Mouse (Mus musculus) heart, embryonic 15.5 days (tissue): ENCODE measurements around the gene Dnmt3a. TPM values are rescaled to one million over a fixed set of nuclear protein-coding genes. Genes with fewer than 3 reads are reported as not detected.

Experiments
- ATAC-seq: fragments of 200-750 bp; cut with Nextera tagmentation; replicated peaks from 2 replicates; pipeline ENCODE4 v1.8.0; 2017; ENCODE audit warnings: low read depth, moderate TSS enrichment; ENCODE audit not compliant: insufficient number of reproducible peaks, insufficient read depth, low FRiP score
- H3K27ac ChIP-seq: fragments of 300-500 bp; sonication (generic); 2 replicates; pipeline ENCODE4 v1.5.1; 2015; ENCODE audit warnings: mild to moderate bottlenecking, inconsistent platforms
- H3K27me3 ChIP-seq: fragments of 300-500 bp; sonication (generic); 2 replicates; pipeline ENCODE4 v1.6.1; 2015; ENCODE audit warnings: inconsistent platforms
- H3K36me3 ChIP-seq: fragments of 300-500 bp; sonication (generic); 2 replicates; pipeline ENCODE4 v1.6.1; 2015; ENCODE audit warnings: mild to moderate bottlenecking, inconsistent platforms
- H3K4me1 ChIP-seq: fragments of 300-500 bp; sonication (generic); replicated peaks from 2 replicates; pipeline ENCODE4 v1.6.1; 2015; ENCODE audit warnings: inconsistent platforms
- H3K4me2 ChIP-seq: fragments of 300-500 bp; sonication (generic); 2 replicates; pipeline ENCODE4 v1.6.1; 2015; ENCODE audit warnings: inconsistent platforms, mild to moderate bottlenecking, moderate library complexity
- H3K4me3 ChIP-seq: fragments of 300-500 bp; sonication (generic); 2 replicates; pipeline ENCODE4 v1.5.1; 2015; ENCODE audit warnings: mild to moderate bottlenecking, inconsistent platforms
- H3K9ac ChIP-seq: fragments of 300-500 bp; sonication (generic); 2 replicates; pipeline ENCODE4 v1.6.1; 2015; ENCODE audit warnings: mild to moderate bottlenecking, inconsistent platforms
- H3K9me3 ChIP-seq: fragments of 300-500 bp; sonication (generic); replicated peaks from 2 replicates; pipeline ENCODE4 v1.6.1; 2016; ENCODE audit warnings: inconsistent platforms
- WGBS: fragments of 180-500 bp; shearing (Covaris S2); methylation state at CpG from one replicate; pipeline ENCODE4 v1.1.7; 2015; ENCODE audit warnings: mixed read lengths; 5-methylcytosine and 5-hydroxymethylcytosine counted together
- polyA plus RNA-seq: library from polyadenylated mRNA; unstranded; fragments of >200 nt; fragmentation: Nextera tagmentation; extraction: Ambion mirVana; gene quantifications from 2 replicates; pipeline ENCODE4 v1.2.1, GENCODE M21; 2015

Gene Dnmt3a
- polyA plus RNA-seq, 1 experiment from 2014 or later = 79.9 TPM

- Histone ChIP-seq H3K4me2 (peak overlapping the region; percentile 52), H3K4me1 (peaks cover 44% of the 10 kb centered on the region)
- 12% methylated on average over 7 of the region's 7 CpGs for WGBS
Observed at GRCm38 (mm10) chr12:3855762-3856501, 50.1 kb downstream of the Dnmt3a start.

GRCm38 (mm10) chr12:3856748-3857147, 50.9 kb downstream of the Dnmt3a start:
- H3K27ac ChIP-seq = peak overlapping the region; percentile 97
- peaks cover 49% of the 10 kb centered on the region for H3K4me1 ChIP-seq
- H3K36me3 ChIP-seq = 0 out of 2 replicates have a peak, but pooled peaks cover 11% of the 10 kb centered on the region
- H3K9me3 ChIP-seq = no peaks in the 10 kb centered on the region
- no peak overlapping the region; the same call in 1 of the 2 replicates for H3K9ac ChIP-seq
- no peak for ATAC-seq
- no peaks in the 10 kb centered on the region for H3K27me3 ChIP-seq
- no peak overlapping the region for H3K4me3 ChIP-seq
- 39% methylated on average over 2 of the region's 2 CpGs for WGBS
- H3K4me2 ChIP-seq = peak overlapping the region; percentile 52

More at GRCm38 (mm10) chr12:3855762-3856501, 50.1 kb downstream of the Dnmt3a start:
- Histone ChIP-seq H3K27me3 (no peaks in the 10 kb centered on the region), H3K9me3 (no peaks in the 10 kb centered on the region), H3K36me3 (peaks cover 15% of the 10 kb centered on the region), H3K9ac (peak overlapping the region; percentile 40), H3K4me3 (no peak overlapping the region), H3K27ac (peak overlapping the region; percentile 97)
- ATAC-seq = peak; percentile 89

- H3K4me2 ChIP-seq = no peak overlapping the region
- ATAC-seq = no peak
- H3K4me1 ChIP-seq = peaks cover 49% of the 10 kb centered on the region
- H3K4me3 ChIP-seq = no peak overlapping the region
- no peaks in the 10 kb centered on the region for H3K9me3 ChIP-seq
- 50% methylated on average over 3 of the region's 3 CpGs for WGBS
- no peaks in the 10 kb centered on the region for H3K27me3 ChIP-seq
- H3K9ac ChIP-seq = no peak overlapping the region
- peak overlapping the region; percentile 97 for H3K27ac ChIP-seq
- 0 out of 2 replicates have a peak, but pooled peaks cover 14% of the 10 kb centered on the region for H3K36me3 ChIP-seq
Observed at GRCm38 (mm10) chr12:3857231-3857630, 51.4 kb downstream of the Dnmt3a start.

GRCm38 (mm10) chr12:3857773-3858172, 52.0 kb downstream of the Dnmt3a start:
- no peak for ATAC-seq
- H3K4me3 ChIP-seq = no peak overlapping the region
- H3K9me3 ChIP-seq = no peaks in the 10 kb centered on the region
- H3K4me1 ChIP-seq = peaks cover 49% of the 10 kb centered on the region
- WGBS = 71% methylated on average over 9 of the region's 9 CpGs
- no peak overlapping the region for H3K9ac ChIP-seq
- no peak overlapping the region for H3K27ac ChIP-seq
- no peaks in the 10 kb centered on the region for H3K27me3 ChIP-seq
- H3K4me2 ChIP-seq = no peak overlapping the region
- H3K36me3 ChIP-seq = 0 out of 2 replicates have a peak, but pooled peaks cover 14% of the 10 kb centered on the region

- no peak for ATAC-seq
- peaks cover 49% of the 10 kb centered on the region for H3K4me1 ChIP-seq
- H3K9me3 ChIP-seq = no peaks in the 10 kb centered on the region
- H3K9ac ChIP-seq = no peak overlapping the region
- H3K4me3 ChIP-seq = no peak overlapping the region
- 0 out of 2 replicates have a peak, but pooled peaks cover 14% of the 10 kb centered on the region for H3K36me3 ChIP-seq
- no peak overlapping the region for H3K27ac ChIP-seq
- no peak overlapping the region for H3K4me2 ChIP-seq
- H3K27me3 ChIP-seq = no peaks in the 10 kb centered on the region
- WGBS = 88% methylated on average over 4 of the region's 4 CpGs
Observed at GRCm38 (mm10) chr12:3858754-3859153, 52.9 kb downstream of the Dnmt3a start.

GRCm38 (mm10) chr12:3859545-3859944, 53.7 kb downstream of the Dnmt3a start:
- Histone ChIP-seq H3K4me1 (peaks cover 44% of the 10 kb centered on the region), H3K4me3 (no peak overlapping the region), H3K9me3 (no peaks in the 10 kb centered on the region), H3K27me3 (no peaks in the 10 kb centered on the region), H3K36me3 (0 out of 2 replicates have a peak, but pooled peaks cover 14% of the 10 kb centered on the region), H3K9ac (no peak overlapping the region), H3K4me2 (no peak overlapping the region), H3K27ac (no peak overlapping the region)
- WGBS = 66% methylated on average over 3 of the region's 3 CpGs
- ATAC-seq = no peak

GRCm38 (mm10) chr12:3860005-3860404, 54.2 kb downstream of the Dnmt3a start:
- Histone ChIP-seq H3K4me2 (no peak overlapping the region), H3K27ac (no peak overlapping the region), H3K9me3 (no peaks in the 10 kb centered on the region), H3K4me1 (peaks cover 40% of the 10 kb centered on the region), H3K36me3 (0 out of 2 replicates have a peak, but pooled peaks cover 14% of the 10 kb centered on the region), H3K9ac (no peak overlapping the region), H3K4me3 (no peak overlapping the region), H3K27me3 (no peaks in the 10 kb centered on the region)
- no peak for ATAC-seq
- WGBS = 64% methylated on average over 5 of the region's 5 CpGs

GRCm38 (mm10) chr12:3861665-3862228, 55.9 kb downstream of the Dnmt3a start:
- no peaks in the 10 kb centered on the region for H3K27me3 ChIP-seq
- H3K4me1 ChIP-seq = peaks cover 34% of the 10 kb centered on the region
- 60% methylated on average over 4 of the region's 4 CpGs for WGBS
- H3K36me3 ChIP-seq = peaks cover 26% of the 10 kb centered on the region
- no peak overlapping the region for H3K9ac ChIP-seq
- ATAC-seq = no peak
- no peak overlapping the region for H3K27ac ChIP-seq
- H3K4me3 ChIP-seq = no peak overlapping the region
- no peaks in the 10 kb centered on the region for H3K9me3 ChIP-seq
- H3K4me2 ChIP-seq = no peak overlapping the region

GRCm38 (mm10) chr12:3862253-3862652, 56.4 kb downstream of the Dnmt3a start:
- 87% methylated on average over 6 of the region's 6 CpGs for WGBS
- Histone ChIP-seq H3K36me3 (peaks cover 26% of the 10 kb centered on the region), H3K9me3 (no peaks in the 10 kb centered on the region), H3K4me3 (no peak overlapping the region), H3K27ac (no peak overlapping the region), H3K27me3 (no peaks in the 10 kb centered on the region), H3K4me2 (no peak overlapping the region), H3K4me1 (peaks cover 31% of the 10 kb centered on the region), H3K9ac (no peak overlapping the region)
- ATAC-seq = no peak

GRCm38 (mm10) chr12:3864208-3864607, 58.4 kb downstream of the Dnmt3a start:
- no peak overlapping the region for H3K4me3 ChIP-seq
- no peaks in the 10 kb centered on the region for H3K27me3 ChIP-seq
- WGBS = 88% methylated on average over 8 of the region's 8 CpGs
- H3K4me2 ChIP-seq = no peak overlapping the region
- H3K36me3 ChIP-seq = peaks cover 22% of the 10 kb centered on the region
- ATAC-seq = no peak
- no peak overlapping the region for H3K9ac ChIP-seq
- H3K9me3 ChIP-seq = no peaks in the 10 kb centered on the region
- peaks cover 37% of the 10 kb centered on the region for H3K4me1 ChIP-seq
- H3K27ac ChIP-seq = no peak overlapping the region

- Histone ChIP-seq H3K27me3 (no peaks in the 10 kb centered on the region), H3K4me3 (no peak overlapping the region), H3K4me2 (no peak overlapping the region), H3K4me1 (peaks cover 50% of the 10 kb centered on the region), H3K9me3 (no peaks in the 10 kb centered on the region), H3K36me3 (peaks cover 21% of the 10 kb centered on the region), H3K9ac (no peak overlapping the region), H3K27ac (no peak overlapping the region)
- WGBS = 87% methylated on average over 8 of the region's 8 CpGs
- ATAC-seq = no peak
Observed at GRCm38 (mm10) chr12:3865594-3865993, 59.8 kb downstream of the Dnmt3a start.
